Mouse (Mus musculus) thymus, postnatal 0 days (tissue): ENCODE data around the gene Asic4. TPM values are rescaled to one million over a fixed set of nuclear protein-coding genes. Genes with fewer than 3 reads are reported as not detected.

Experiments used
- DNase-seq: peaks from one replicate; pipeline ENCODE4 v3.0.0-alpha.2; 2015; ENCODE audit warnings: low spot score
- polyA plus RNA-seq: library from polyadenylated mRNA; unstranded; fragments of >200 nt; fragmentation: Nextera tagmentation; extraction: Ambion mirVana; gene quantifications from 2 replicates; pipeline ENCODE4 v1.2.1, GENCODE M21; 2015

Gene Asic4
- polyA plus RNA-seq = not detected in 2 replicates

- DNase-seq = no peak
Measured at GRCm38 (mm10) chr1:75450314-75451005, at the start of gene Asic4. Gene Asic4 (plus strand): TSS chr1:75450436.

GRCm38 (mm10) chr1:75400493-75401115 lies 49.6 kb upstream of the Asic4 start:
- no peak for DNase-seq

GRCm38 (mm10) chr1:75405547-75405946 lies 44.7 kb upstream of the Asic4 start:
- DNase-seq = no peak

GRCm38 (mm10) chr1:75406173-75406572 lies 44.1 kb upstream of the Asic4 start:
- no peak for DNase-seq

- DNase-seq = no peak
Measured at GRCm38 (mm10) chr1:75407056-75407455, 43.2 kb upstream of the Asic4 start.

- no peak for DNase-seq
Measured at GRCm38 (mm10) chr1:75408210-75408609, 42.0 kb upstream of the Asic4 start.

- no peak for DNase-seq
Measured at GRCm38 (mm10) chr1:75409950-75410349, 40.3 kb upstream of the Asic4 start.

GRCm38 (mm10) chr1:75412196-75412595 lies 38.0 kb upstream of the Asic4 start:
- no peak for DNase-seq

- DNase-seq = peak; percentile 67
Measured at GRCm38 (mm10) chr1:75413749-75414148, 36.5 kb upstream of the Asic4 start.

GRCm38 (mm10) chr1:75421794-75422193 lies 28.4 kb upstream of the Asic4 start:
- no peak for DNase-seq

- no peak for DNase-seq
Measured at GRCm38 (mm10) chr1:75422216-75422822, 27.9 kb upstream of the Asic4 start.

GRCm38 (mm10) chr1:75422823-75423471 lies 27.3 kb upstream of the Asic4 start:
- no peak for DNase-seq

GRCm38 (mm10) chr1:75423780-75424390 lies 26.4 kb upstream of the Asic4 start:
- no peak for DNase-seq

- peak; percentile 40 for DNase-seq
Measured at GRCm38 (mm10) chr1:75425796-75426471, 24.3 kb upstream of the Asic4 start.

GRCm38 (mm10) chr1:75435475-75436328 lies 14.5 kb upstream of the Asic4 start, which contains the start of gene Gmppa:
Gene Gmppa (plus strand): TSS chr1:75435930.
- DNase-seq = peak; percentile 72

- DNase-seq = no peak
Measured at GRCm38 (mm10) chr1:75438782-75439181, 11.5 kb upstream of the Asic4 start.

GRCm38 (mm10) chr1:75440661-75441060 lies 9.6 kb upstream of the Asic4 start:
- DNase-seq = no peak

- no peak for DNase-seq
Measured at GRCm38 (mm10) chr1:75441471-75441996, 8.7 kb upstream of the Asic4 start.

- DNase-seq = no peak
Measured at GRCm38 (mm10) chr1:75442171-75442570, 8.1 kb upstream of the Asic4 start.

GRCm38 (mm10) chr1:75442811-75443210 lies 7.4 kb upstream of the Asic4 start:
- DNase-seq = no peak
